Mouse (Mus musculus): ENCODE data around the gene Tcf12. TPM values are rescaled to one million over a fixed set of nuclear protein-coding genes. Genes with fewer than 3 reads are reported as not detected.

The Tcf12 gene
- total RNA-seq, 2 experiments from 2014 or later = 60.7 to 61.2 TPM

DNA sequence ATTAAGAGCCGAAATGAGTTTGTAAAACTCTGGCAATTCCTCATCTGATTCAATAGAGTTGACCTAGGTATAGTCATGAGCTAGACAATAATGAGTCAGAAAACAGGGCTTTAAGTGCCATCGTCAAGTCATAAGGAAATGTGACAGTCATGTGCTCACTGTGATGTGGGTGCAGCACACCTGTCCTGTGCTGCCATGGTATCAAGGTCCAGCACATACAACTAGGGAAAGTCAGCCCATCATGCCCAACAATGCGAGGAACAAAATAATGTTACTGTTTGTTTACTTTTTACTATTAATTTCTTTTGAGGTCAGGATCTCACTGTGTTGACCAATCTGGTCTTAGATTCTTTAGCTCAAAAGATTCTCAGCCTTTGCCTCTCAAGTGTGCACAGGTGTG lies 130.6 kb downstream of the Tcf12 start:
- DNase-seq = no peak

DNA sequence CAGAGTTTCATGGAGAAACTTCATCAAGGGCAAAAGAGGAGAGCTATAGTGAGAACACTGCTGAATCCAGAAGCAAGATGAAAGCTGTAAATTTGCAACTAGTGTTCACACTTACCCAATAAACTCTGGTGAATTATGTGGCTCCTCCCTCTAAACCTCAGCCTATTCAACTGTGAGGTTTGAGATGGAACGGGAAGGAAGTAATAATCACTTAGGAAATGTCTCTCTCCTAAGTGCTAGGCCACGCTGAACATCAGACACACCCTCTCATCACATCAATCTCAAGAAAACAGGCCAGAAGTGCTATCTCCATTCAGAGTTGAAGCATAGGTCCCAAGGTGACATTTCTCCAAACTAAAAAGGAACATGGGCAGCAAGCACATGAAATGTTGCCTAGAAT lies 131.1 kb downstream of the Tcf12 start:
- no peak for DNase-seq

DNA sequence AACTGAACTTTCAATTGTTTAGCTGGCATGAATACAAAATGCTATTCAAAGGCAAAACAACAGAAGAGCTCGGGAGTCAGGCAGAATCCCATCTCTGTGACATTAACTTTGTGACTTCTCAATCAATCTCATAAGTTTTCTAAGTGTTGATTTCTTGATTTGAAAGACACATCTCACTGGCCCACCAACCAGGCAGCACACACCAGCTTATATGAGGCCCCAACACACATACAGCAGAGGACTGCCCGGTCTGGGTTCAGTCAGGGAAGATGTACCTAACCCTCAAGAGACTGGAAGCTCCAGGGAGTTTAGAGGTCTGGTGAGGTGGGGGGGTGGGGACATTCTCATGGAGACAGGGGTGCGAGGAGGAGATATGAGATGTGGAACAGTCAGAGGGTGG lies 132.8 kb downstream of the Tcf12 start:
- DNase-seq = no peak

DNA sequence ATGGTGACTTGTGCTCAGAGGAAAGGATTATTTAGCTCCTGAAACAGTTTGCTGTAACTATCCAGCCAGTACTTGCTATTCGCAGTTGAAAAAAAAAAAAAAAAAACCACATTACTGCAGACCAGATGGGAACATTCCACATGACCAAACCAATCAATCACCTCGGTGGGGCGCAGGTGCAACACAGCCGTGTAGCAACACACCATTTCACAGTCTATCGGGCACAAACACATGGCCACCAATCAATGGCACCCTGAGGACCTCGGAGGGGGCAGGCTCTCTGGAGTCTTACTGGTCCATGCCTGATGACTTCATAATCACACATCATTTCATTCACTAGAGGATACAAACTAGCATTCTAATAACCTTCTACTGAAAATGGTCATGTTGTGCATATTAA lies 135.6 kb downstream of the Tcf12 start:
- peak; percentile 40 to 42 for DNase-seq

DNA sequence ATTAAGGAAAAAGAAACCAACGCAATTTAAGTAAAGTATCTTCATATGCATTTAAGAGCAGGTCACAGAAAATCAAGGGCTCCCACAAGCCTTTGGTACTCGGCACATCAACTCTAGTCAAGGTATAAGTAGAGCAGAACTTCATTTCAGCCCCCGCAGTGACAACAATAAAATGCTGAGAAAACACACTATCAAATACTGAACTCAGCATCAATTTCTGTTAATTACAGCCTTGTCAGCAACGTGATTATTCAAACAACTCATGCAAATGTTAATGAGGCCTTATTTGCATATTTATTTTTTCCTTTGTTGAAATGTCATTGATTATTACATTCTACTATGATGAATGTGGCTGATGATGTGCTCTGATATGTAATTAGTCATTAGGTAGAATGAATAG lies 136.5 kb downstream of the Tcf12 start:
- no peak for DNase-seq

DNA sequence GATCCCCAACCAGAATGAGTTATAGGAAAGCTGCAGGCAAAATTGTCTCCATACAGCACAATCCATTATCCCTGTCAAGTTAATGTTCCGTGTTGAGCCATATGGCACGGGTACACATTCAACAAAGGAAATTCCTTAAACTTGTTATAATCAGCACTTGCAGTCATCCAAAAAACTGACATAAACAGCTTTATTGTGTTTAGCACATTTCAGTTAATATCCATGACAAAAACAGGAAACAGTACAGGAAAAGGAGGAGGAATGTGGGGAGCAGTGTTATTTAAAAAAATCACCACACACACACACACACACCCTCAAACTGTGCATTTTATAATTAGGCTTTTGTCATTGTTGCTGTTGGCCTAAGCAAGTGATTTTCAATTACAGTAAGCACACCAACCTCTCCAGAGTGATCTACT lies 137.1 kb downstream of the Tcf12 start:
- no peak for DNase-seq

DNA sequence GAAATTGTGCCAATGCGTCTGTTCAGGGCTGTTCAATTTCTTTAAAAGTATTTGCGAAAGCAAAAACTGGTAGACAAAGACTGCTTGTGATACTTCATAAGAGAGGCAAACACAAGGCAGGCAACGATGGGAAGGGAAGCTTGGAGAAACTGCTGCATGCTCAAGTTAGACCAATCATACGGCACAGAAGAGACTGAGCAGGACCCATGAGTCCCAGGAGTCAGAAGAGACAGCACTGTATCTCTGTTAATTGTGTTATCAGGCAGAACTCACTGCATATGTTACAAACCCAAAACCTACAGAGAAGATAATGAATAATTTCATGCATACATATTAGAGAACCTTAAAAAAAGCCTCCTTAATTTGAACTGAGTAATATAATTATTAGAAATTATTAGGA lies 147.6 kb downstream of the Tcf12 start:
- no peak for DNase-seq

DNA sequence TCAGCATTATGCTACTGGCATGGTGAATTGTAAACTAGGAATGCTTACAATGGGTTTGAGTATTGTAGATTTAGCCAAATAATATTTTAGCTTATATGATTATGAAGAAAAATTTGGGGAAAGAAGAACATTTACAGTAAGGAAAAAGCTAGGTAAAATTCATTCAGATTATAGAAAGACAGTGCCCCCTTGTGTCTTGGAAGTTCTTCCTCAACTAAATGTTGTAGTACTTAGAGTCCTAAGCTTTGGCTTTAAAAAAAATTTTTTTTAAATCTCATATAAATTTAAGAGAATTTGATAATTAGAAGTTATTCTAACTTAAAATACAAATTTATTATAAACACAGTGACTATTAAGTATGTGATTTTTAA lies 151.7 kb downstream of the Tcf12 start:
- DNase-seq = no peak

DNA sequence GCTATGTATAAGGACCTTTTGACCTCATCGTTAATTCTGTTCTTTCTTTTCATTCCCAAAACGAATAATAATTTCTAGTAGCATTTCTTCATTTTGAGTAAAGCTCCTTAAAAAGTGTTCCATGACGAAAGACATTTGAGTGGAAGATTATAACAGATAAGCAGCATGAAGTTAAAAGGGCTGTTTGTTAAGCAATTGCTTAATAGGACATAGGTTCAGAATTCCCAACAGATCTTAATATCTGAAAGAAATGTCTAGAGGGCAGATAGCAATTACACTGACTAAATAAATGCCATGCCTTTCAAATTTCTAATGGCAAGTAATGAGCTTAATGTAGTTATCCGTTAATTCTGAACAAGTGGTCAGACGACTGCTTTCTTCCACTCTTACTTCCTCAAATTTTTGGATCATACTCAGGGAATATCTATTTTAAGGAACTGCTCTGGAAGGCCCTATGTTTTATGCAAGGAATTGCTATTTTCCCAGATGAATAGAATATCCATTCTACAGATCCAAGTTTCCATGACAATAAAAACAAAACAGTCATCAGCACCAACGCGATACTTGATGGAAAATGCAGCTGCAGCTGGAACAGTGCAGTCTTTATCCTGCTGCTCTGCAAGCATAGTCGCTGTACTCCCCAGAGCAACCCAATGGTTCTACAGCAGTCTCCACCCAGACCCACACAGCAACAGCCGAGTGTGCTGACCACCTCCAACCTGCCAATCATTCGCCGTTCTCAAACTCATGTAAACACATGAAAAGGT lies 152.2 kb downstream of the Tcf12 start:
- peak; percentile 24 to 36 for DNase-seq

DNA sequence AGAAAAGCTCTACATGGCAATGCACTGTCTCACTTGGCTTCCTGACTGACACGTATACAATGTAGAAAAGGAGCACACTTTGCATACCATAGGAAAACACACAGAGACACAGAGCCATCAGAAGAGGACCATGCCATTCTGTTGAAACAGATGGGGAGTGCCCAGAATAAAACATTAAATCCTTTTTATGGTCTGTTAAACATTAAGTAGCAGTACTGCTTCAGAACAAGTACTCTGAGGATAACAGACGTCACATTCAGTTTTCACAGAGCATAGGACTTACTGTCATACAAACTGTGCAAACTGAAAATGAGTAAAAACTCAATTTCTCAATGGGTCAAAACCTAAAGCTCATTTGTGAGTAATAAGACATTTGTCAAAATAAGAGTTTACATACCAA lies 158.5 kb downstream of the Tcf12 start:
- DNase-seq = no peak

DNA sequence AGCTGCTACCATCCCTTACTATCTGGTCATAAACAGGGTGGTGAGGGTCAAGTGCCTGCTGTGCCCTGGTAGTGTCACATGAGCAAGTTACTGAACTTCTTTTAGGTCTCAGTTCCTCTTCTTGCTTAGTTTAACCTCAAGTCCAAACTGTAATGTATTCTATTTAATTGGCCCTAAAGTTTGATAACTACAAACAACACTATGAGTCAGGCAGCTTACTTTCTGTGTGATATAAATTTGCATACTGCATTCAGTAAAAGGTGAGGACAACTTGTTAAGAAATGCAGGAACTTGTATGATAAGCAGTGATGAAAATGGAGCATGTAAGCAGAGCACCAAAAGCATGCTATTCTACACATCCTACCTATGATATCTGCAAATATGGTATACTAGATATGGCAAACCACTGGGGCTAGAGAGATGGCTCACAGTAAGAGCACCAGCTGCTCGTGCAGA lies 159.0 kb downstream of the Tcf12 start:
- no peak for DNase-seq

DNA sequence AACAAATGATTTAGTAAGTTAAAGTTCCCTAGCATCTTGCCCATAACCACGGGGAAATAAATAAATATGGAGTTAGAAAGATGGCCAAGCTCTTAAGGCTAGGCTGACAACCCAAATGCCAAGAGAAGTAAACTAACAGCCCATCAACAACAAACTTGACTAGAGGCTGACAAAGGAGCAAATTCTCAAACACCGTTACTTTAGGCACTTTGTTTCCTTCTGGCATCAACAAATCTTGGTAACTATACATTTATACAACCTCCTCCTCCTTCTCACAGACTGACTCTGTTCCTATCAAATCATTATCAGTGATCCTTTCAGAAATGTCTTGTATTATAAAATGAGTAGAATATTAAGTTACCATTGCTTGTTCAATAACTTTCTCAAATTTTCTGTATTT lies 159.7 kb downstream of the Tcf12 start:
- no peak for DNase-seq

DNA sequence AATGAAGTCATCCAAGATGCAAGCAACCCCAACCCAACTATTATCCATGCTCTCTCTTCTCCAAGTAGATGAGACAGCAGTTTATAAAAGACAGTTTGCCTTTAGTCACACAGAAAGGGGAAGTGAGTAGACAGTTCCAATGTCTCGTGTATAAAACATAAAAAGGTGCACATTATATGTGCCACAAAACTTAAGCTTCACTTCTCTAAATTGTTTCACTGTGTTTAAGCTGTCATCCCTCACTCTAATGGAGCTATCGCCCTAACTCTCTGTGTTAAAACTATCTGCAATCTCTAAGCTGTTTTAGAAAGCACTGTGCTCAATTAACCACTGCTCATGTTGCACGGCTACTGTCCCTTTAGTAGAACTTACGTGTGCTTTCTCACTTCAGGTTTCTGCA lies 160.3 kb downstream of the Tcf12 start:
- DNase-seq = no peak

DNA sequence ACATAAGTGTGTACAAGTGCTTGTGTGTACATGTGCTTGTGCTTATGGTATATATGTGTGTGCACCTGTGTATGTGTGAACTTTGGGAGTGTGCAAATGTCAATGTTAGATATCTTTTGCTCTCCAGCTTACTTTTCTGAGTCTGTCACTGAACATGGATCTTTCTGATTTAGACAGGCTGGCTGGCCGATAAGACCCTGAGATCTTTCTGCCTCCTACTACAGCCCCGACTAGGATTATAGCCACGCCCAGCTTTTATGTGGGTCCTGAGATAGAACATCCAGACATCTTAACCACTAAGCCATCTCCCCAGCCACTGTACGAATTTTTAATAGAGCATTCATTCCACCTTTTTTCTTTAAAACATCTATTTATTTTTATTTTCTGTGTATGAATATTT lies 166.9 kb downstream of the Tcf12 start:
- no peak for DNase-seq

DNA sequence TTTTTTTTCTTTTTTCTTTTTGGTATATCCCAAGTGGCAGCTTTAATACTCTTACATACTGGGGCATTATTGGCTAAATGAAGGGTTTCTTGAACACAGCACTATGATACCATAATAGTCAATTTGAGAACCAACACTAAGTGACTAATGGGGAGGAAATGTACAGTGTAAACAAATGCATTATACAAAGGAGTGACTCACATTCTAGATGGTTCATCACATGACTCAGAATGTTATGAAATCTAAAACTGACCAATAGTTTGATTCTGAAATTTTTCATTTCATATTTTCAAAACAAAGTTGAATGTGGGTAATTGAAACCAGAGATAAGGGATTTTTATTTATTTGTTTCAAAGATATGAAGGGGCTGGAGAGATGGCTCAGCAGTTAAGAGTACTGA lies 169.2 kb downstream of the Tcf12 start:
- DNase-seq = no peak

DNA sequence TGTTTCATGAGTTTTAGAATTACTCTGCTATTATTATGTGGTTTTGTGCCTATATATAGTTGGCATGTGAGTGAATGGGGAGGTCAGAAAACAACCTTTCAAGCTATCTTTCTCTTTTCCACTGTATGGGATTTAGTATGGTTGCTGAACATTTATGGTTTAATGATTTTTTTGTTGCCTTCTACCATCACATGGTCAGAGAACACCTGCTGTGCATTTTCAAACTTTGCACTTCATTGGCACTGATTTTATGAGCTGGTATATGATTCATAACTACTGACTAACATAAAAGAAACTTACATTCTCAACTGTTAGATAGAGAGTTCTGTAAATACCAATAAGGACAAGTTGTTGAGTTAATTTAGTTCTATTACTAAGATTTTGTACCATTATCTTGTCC lies 171.7 kb downstream of the Tcf12 start:
- no peak for DNase-seq

DNA sequence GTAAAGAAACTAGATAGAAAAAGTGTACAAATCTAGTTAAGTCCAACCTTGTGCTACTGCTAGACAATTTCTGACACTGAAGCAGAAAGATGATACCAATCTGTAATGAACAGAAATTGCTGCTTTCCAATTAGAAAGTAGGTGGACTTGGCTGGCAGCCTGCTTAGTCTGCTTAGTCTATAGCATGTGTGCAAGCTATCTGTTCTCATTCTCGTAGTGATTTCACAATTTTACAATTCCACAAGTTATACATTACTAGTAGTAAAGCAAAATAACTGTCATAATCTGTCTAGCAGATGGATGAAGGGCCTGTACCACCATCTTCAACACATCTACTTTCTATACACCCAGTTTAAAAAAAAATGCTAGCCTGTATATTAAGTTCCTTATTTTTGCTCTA lies 175.5 kb downstream of the Tcf12 start:
- no peak for DNase-seq

DNA sequence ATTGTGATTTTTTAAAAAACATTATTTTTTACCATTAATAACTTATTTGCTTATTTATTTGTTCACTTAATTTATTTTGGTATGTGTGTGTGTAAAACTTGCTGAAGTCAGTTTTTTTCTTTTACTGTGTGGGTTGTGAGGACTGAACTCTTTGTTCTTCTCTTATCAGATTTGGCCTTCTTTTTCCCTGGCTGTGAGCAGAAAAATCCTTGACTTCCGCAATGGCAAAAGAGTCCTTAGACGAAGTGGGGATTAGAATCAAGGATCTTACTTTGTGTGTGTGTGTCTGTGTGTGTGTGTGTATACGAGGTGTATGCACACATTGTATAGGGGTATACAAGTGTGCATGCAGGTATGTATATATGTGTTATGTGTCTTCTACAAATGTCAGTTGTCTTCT lies 176.8 kb downstream of the Tcf12 start:
- DNase-seq = no peak

DNA sequence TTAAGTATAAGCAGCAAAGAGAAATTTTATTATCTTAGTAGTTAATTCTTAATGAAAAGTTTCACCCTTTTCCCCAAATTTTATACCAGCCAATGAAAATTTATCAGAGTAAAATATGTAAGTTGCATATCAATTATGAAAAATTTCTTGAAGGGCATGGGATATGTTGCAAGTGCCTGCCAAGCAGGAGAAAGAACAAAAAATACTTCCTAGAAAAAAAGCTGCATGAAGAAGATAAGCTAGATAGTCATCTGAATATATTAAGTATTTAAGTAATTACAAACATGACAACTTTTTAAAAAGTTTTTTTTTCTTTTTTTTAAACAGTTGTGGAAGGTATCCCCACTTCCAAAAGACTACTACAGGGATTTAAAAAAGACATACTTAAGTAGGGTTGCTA lies 179.7 kb downstream of the Tcf12 start:
- no peak for DNase-seq

DNA sequence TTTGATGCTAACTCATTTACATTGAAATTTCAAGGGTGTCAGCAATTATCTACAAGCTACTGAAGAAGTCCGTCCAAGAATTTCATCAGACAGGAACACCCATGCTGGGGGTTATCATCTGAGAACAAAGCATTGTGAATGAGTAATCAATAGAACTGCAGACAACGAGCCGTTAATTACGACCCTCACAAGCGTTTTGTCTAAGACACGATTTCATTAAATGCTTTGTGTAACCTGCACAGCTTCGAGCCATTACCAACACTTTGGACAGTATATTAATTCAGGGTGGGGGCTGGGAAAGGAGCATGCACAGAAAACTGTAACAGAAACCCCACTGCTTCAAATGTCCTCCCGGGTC lies 180.3 kb downstream of the Tcf12 start:
- no peak for DNase-seq

DNA sequence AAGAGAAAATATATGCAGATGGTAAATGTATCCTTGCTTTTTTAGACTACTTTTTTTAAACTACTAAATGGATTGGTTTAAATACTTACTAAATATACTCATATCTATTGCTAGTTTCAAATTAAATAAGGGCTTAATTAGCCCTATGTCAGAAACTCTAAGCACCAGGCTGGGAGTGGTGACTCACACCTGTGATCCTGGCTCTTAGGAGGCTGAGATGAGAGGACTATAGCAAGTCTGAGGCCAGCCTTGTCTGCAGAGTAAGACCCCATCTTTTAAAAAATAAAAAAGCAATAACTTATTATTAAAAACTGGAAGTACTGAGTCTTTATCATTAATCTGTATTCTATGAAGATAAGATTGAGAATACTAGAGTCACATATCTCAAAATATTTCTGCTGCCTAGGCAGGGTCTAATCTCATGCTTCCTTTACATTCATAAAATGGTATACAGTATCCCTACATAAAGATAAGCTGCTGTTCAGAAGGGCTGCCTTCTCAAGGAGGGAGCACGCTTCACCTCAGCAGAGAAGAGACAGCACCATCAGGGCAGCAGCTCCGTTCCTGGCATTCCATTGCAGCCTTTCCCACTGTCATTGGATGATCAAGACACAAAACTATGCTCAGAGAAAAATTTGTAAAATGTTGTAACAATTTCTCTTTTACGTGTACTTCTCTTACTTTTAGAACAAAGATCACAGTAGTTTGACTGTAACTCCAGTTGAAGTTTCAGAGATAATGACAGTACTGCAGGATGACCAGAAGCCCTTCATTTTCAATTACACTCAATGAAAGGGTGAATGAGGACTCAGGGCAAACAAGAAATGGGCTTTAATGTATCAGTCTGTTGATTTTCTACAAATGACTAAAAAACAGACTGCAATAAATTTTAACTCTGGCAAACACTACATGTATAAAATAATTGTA lies 181.0 kb downstream of the Tcf12 start:
- DNase-seq = no peak

DNA sequence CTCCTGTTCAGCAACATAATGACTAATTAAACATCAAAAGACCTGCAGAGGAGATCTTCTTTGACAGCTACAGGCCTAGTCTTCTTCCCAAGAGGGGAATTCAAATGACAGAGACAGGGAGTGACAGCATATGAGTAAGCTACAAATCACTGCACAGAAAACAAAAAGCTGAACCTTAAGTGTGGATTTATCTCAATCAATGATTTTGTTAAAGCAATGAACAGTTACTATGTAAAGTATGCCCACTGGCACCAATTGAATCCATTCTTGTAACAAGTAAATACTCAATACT lies 195.1 kb downstream of the Tcf12 start:
- no peak for DNase-seq

DNA sequence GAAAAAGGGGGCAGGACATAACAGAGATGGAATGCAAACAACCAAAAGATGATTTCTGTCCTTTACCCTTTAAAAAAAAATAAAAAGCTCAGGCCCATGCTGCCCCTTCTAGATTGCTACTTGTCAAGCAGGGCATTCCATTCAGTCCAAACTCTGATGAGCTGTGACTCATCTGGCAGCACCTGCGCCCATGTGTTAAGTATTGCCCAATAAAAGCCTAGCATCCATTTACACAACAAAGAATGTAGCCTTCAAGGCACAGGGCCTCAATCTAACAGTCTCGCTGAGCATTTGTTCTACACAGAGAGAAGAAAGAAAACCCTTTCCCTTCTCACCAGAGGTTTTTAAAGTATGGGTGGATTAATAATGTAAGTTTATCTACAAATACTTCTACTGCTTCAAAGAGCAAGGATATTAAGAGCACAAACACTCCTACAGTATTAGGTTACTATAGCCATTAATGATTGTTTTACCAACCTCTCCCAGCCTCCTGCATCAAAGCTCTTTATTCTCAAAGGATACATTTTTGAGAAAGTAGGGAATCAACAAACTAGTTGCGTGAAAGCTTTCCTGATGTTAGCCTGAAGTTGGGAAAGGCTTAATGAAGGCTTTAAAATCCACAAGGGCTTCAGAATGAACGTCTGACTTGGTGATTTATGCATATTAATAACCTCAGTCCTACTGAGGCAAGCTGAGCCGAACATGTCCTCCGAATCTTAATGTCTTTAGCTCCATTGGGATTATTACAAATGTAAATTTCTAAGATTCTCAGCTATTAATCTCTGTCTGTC lies 195.6 kb downstream of the Tcf12 start:
- DNase-seq = no peak
